Mouse (Mus musculus): ENCODE measurements around the gene Rab29.

DNA sequence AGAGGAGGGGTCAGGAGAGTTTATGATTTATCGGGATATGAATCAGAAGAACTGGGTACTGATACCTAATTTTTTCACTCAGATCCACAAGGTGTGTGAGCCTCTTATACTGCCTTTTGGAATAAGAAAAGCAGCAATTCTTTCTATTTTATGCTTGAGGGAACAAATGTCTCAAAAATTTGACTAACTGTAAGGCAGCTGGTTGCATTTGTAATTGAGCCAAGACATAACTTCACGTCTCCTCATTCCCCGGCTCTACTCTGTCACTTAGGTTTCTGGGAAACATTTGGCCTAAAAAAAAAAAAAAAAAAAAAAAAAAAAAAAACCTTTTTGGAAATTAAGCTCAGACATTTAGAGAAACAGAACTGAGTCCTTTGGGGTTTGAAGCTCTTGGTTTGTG lies 19.6 kb downstream of the Rab29 start:
- TF ChIP-seq CTCF (IDR thresholded peaks at IDR 0.05; ENCODE audit: low read depth) = no peak
- TF ChIP-seq EP300 (optimal IDR thresholded peaks at IDR 0.05) = no peak

Data from stomach, postnatal 0 days (tissue).